Mouse (Mus musculus): ENCODE data around the gene Ldhb. TPM values are rescaled to one million over a fixed set of nuclear protein-coding genes. Genes with fewer than 3 reads are reported as not detected.
A peak's percentile ranks its signal among the peaks of the same experiment; 100 is the strongest.

Ldhb gene
- polyA plus RNA-seq, 1 experiment = 77.4 TPM

GRCm38 (mm10) chr6:142487638-142488037 is 20.1 kb downstream of the Ldhb start:
- H3K27ac ChIP-seq (ENCODE audit: insufficient read depth, low read length) = no peak overlapping the region
- no peak overlapping the region for H3K4me3 ChIP-seq (ENCODE audit: insufficient read depth, low read length)
- no peak for TF ChIP-seq CTCF (IDR thresholded peaks at IDR 0.05; ENCODE audit: borderline replicate concordance, insufficient read depth, low read length)
- no peak for TF ChIP-seq POLR2A (IDR thresholded peaks at IDR 0.05; ENCODE audit: low read depth, low read length)
- no peaks in the 10 kb centered on the region for H3K4me1 ChIP-seq (ENCODE audit: control insufficient read depth, insufficient read depth, low read length)

GRCm38 (mm10) chr6:142485478-142486123 is 22.2 kb downstream of the Ldhb start:
- Histone ChIP-seq H3K4me3 (ENCODE audit: insufficient read depth, low read length) (no peak overlapping the region), H3K4me1 (ENCODE audit: control insufficient read depth, insufficient read depth, low read length) (no peaks in the 10 kb centered on the region), H3K27ac (ENCODE audit: insufficient read depth, low read length) (no peak overlapping the region)
- TF ChIP-seq CTCF (IDR thresholded peaks at IDR 0.05; ENCODE audit: borderline replicate concordance, insufficient read depth, low read length) (no peak), POLR2A (IDR thresholded peaks at IDR 0.05; ENCODE audit: low read depth, low read length) (no peak)

DNA sequence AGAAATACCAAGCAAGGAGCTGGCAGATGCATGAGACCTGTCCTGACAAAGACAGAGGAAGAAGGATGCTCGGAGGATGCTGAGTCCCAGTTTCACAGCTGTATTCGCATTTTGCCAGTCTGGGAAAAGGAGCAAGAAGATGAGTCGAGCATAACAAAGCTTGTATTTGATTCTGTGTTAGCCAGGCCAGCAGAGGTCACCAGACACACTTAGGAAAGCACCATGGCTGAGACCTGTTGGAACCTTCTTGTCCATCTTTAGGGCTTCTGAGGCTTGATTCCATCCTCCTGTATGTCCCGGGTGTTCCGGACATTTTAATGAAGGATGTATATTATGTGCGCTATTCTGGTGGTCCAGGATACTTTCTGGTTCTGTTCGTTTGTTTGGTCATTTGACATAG is 30.5 kb downstream of the Ldhb start:
- no peak overlapping the region for H3K27ac ChIP-seq (ENCODE audit: insufficient read depth, low read length)
- TF ChIP-seq POLR2A (IDR thresholded peaks at IDR 0.05; ENCODE audit: low read depth, low read length) (no peak), CTCF (IDR thresholded peaks at IDR 0.05; ENCODE audit: borderline replicate concordance, insufficient read depth, low read length) (no peak)
- no peaks in the 10 kb centered on the region for H3K4me1 ChIP-seq (ENCODE audit: control insufficient read depth, insufficient read depth, low read length)
- H3K4me3 ChIP-seq (ENCODE audit: insufficient read depth, low read length) = no peak overlapping the region

DNA sequence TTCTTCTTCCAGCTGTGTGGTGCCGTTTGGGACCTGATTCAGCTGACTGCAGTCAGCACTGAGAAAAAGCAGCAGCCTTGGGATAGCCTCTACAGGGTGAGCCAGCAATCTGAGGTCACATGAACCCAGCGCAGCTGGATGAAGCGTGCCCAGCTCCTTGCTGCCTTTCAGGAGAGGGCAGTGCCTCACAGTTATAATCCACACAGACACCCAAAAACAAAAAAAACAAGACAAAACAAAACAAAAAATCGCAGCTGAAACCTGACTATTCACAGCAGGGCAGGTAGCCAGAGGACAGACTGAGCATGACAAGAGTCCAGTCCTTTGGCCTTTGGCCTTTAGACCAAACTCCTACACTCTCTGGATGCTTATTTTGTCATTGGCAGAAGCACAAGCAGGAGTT is 35.0 kb downstream of the Ldhb start, which contains the start of gene Gys2:
Gene Gys2 (minus strand): TSS at position 309 of the 403 bp plus-strand sequence.
- Histone ChIP-seq H3K27ac (ENCODE audit: insufficient read depth, low read length) (no peak within 1 kb of the TSS), H3K4me3 (ENCODE audit: insufficient read depth, low read length) (no peak within 1 kb of the TSS), H3K4me1 (ENCODE audit: control insufficient read depth, insufficient read depth, low read length) (no peaks in the 10 kb centered on the region)
- no peak for TF ChIP-seq CTCF (IDR thresholded peaks at IDR 0.05; ENCODE audit: borderline replicate concordance, insufficient read depth, low read length)
- no peak for TF ChIP-seq POLR2A (IDR thresholded peaks at IDR 0.05; ENCODE audit: low read depth, low read length)

- H3K27ac ChIP-seq (ENCODE audit: insufficient read depth, low read length) = no peak overlapping the region
- no peaks in the 10 kb centered on the region for H3K4me1 ChIP-seq (ENCODE audit: control insufficient read depth, insufficient read depth, low read length)
- TF ChIP-seq POLR2A (IDR thresholded peaks at IDR 0.05; ENCODE audit: low read depth, low read length) (no peak), CTCF (IDR thresholded peaks at IDR 0.05; ENCODE audit: borderline replicate concordance, insufficient read depth, low read length) (no peak)
- H3K4me3 ChIP-seq (ENCODE audit: insufficient read depth, low read length) = no peak overlapping the region
These were observed 36.6 kb downstream of the Ldhb start for GRCm38 (mm10) chr6:142471141-142471540.

GRCm38 (mm10) chr6:142469602-142470001 is 38.2 kb downstream of the Ldhb start:
- TF ChIP-seq POLR2A (IDR thresholded peaks at IDR 0.05; ENCODE audit: low read depth, low read length) (no peak), CTCF (IDR thresholded peaks at IDR 0.05; ENCODE audit: borderline replicate concordance, insufficient read depth, low read length) (peak; percentile 76; the same call in 1 of the 2 replicates)
- Histone ChIP-seq H3K27ac (ENCODE audit: insufficient read depth, low read length) (no peak overlapping the region), H3K4me3 (ENCODE audit: insufficient read depth, low read length) (no peak overlapping the region), H3K4me1 (ENCODE audit: control insufficient read depth, insufficient read depth, low read length) (no peaks in the 10 kb centered on the region)

DNA sequence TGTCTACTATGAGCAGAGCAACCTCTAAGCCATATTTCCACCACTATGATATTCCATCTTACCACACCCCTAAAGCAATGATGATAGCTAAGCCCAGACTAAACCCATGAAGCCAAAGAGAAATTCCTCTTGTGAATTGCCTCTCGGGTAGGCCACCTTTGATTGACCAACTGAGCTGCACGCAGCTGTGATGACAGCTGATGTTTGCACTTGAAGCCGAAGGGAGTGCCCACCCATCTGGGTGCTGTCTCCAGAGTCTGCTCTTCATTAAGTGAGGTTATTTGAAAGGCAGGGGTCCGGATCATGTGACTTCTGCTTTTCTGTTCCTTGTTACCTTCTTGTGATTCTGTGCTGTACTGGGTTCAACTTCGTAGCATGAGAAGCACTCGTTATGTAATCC is 45.6 kb downstream of the Ldhb start:
- Histone ChIP-seq H3K4me1 (ENCODE audit: control insufficient read depth, insufficient read depth, low read length) (no peaks in the 10 kb centered on the region), H3K4me3 (ENCODE audit: insufficient read depth, low read length) (no peak overlapping the region), H3K27ac (ENCODE audit: insufficient read depth, low read length) (no peak overlapping the region)
- TF ChIP-seq CTCF (IDR thresholded peaks at IDR 0.05; ENCODE audit: borderline replicate concordance, insufficient read depth, low read length) = no peak
- no peak for TF ChIP-seq POLR2A (IDR thresholded peaks at IDR 0.05; ENCODE audit: low read depth, low read length)

DNA sequence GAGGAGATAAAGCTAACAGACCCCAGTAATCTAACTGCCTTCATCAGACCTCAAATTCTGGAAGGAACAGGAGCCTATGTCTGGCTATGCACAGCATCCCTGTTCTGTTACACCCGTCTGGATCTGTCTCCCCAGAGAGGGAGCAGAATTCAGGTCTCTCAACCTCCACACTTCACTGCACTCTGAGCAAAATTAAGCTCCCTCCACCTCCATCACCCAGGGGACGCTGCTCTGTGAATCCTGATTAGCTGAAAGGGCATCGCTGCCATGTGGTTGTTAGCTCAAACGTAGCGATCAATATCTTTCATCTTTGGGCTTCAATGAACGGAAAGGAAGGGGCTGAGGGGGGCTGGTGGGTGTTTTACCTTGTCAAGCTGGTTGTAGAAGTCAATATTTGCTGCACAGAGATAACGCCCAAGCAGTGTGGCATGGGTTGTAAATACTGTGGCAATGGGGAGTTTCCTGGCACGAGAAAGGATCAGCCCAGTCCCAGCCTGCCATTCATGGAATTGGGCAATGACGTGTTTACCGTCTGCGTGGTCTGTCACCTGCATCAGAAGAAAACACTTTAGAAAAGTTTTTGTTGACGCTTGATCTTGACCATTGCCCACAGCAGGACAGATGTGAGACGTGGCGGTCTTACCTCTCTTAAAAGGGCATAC is 48.6 kb downstream of the Ldhb start:
- H3K4me1 ChIP-seq (ENCODE audit: control insufficient read depth, insufficient read depth, low read length) = no peaks in the 10 kb centered on the region
- no peak overlapping the region for H3K27ac ChIP-seq (ENCODE audit: insufficient read depth, low read length)
- no peak overlapping the region for H3K4me3 ChIP-seq (ENCODE audit: insufficient read depth, low read length)
- TF ChIP-seq CTCF (IDR thresholded peaks at IDR 0.05; ENCODE audit: borderline replicate concordance, insufficient read depth, low read length) (no peak), POLR2A (IDR thresholded peaks at IDR 0.05; ENCODE audit: low read depth, low read length) (no peak)

DNA sequence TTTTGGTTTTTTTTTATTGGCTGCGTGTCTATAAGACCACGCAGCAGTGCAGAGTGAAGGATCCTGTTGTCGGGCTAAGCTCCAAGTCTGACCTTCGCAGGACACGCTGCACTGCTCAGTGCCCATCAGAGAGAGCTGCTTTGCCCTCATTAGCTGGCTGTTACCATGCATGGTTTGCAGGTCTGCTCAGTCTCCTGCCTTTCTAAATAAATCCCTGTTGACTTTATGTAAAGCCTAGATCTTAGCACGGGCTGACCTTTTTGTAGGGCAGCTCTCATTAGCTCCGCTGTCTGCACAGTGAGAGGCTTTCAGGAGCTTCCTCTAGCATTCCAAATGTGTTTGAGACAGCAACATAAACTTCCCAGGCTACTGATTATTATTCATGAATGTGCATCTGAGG is 49.7 kb downstream of the Ldhb start:
- no peaks in the 10 kb centered on the region for H3K4me1 ChIP-seq (ENCODE audit: control insufficient read depth, insufficient read depth, low read length)
- H3K27ac ChIP-seq (ENCODE audit: insufficient read depth, low read length) = no peak overlapping the region
- TF ChIP-seq CTCF (IDR thresholded peaks at IDR 0.05; ENCODE audit: borderline replicate concordance, insufficient read depth, low read length) (no peak), POLR2A (IDR thresholded peaks at IDR 0.05; ENCODE audit: low read depth, low read length) (no peak)
- H3K4me3 ChIP-seq (ENCODE audit: insufficient read depth, low read length) = no peak overlapping the region

DNA sequence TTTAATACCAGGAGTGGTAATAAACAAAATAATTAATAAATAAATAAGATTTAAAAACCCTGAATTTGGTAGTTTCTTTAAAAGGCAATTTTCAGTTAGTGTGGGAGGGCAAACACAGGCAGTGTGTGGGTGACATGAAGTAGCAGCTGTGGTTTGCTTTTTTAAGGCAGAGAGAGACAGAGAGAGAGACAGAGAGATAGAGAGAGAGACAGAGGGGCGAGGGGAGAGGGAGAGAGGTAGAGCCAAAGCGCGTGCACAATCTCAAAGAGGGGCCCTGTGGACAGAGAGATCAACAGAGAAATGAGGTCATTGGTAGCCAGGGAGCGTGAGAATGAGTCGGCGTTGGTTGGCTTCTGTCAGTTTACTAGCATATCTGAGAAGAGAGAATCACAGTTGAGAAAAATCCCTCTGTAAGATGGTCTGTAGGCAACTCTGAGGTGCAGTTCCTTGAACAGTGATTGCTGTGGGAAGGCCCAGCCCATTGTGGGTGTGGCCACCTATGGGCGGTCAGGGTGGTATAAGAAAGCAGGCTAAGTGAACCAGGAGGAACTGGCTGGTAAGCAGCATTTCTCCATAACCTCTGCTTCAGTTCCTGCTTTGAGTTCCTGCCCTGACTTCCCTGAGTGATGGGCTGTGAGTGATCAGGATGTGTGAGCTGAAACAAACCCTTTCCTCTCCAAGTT is 52.3 kb downstream of the Ldhb start:
- H3K27ac ChIP-seq (ENCODE audit: insufficient read depth, low read length) = no peak overlapping the region
- TF ChIP-seq POLR2A (IDR thresholded peaks at IDR 0.05; ENCODE audit: low read depth, low read length) = no peak
- TF ChIP-seq CTCF (IDR thresholded peaks at IDR 0.05; ENCODE audit: borderline replicate concordance, insufficient read depth, low read length) = no peak
- H3K4me1 ChIP-seq (ENCODE audit: control insufficient read depth, insufficient read depth, low read length) = no peaks in the 10 kb centered on the region; the same call in 1 of the 2 replicates
- no peak overlapping the region for H3K4me3 ChIP-seq (ENCODE audit: insufficient read depth, low read length)
